Mouse (Mus musculus) CH12.LX (cell line): ENCODE measurements around the gene Trim44.

Experiments used
- CTCF ChIP-seq, 2 experiments: IDR thresholded peaks in 1 of 2; conservative IDR thresholded peaks in 1 of 2; 2 replicates each; pipeline ENCODE4 v1.5.1; 2011 to 2012; ENCODE audit warnings: low read depth in 2 of 2, low read length in 2 of 2, improper control_type of control experiment in 1 of 2, inconsistent platforms in 1 of 2, mild to moderate bottlenecking in 1 of 2, moderate library complexity in 1 of 2
- EP300 ChIP-seq: IDR thresholded peaks from 2 replicates; pipeline ENCODE4 v1.6.1; 2011; ENCODE audit warnings: low read length, improper control_type of control experiment
- ETS1 ChIP-seq: conservative IDR thresholded peaks from 2 replicates; pipeline ENCODE4 v1.6.1; 2012; ENCODE audit warnings: low read depth, mild to moderate bottlenecking, inconsistent platforms, low read length, improper control_type of control experiment, moderate library complexity
- KAT2A ChIP-seq: IDR thresholded peaks from 2 replicates; pipeline ENCODE4 v1.6.1; 2012; ENCODE audit warnings: low read length, improper control_type of control experiment, inconsistent platforms; ENCODE audit not compliant: insufficient replicate concordance
- MEF2A ChIP-seq: IDR thresholded peaks from 2 replicates; pipeline ENCODE4 v1.6.1; 2014; ENCODE audit warnings: low read depth, mild to moderate bottlenecking, inconsistent platforms, low read length, improper control_type of control experiment, borderline replicate concordance
- POLR2AphosphoS2 ChIP-seq: IDR thresholded peaks from 2 replicates; pipeline ENCODE4 v1.6.1; 2011; ENCODE audit warnings: low read depth, low read length, improper control_type of control experiment
- TBP ChIP-seq: conservative IDR thresholded peaks from 2 replicates; pipeline ENCODE4 v1.6.1; 2011; ENCODE audit warnings: low read depth, low read length, improper control_type of control experiment

- no peak for TF ChIP-seq CTCF (conservative IDR thresholded peaks at IDR 0.05 in 1 of 2, IDR thresholded peaks at IDR 0.05 in 1 of 2; ENCODE audit: low read depth in 2 of 2, low read length in 2 of 2)
- TF ChIP-seq MEF2A = no peak
- no peak for TF ChIP-seq POLR2AphosphoS2
- no peak for TF ChIP-seq EP300
- no peak for TF ChIP-seq TBP
- no peak for TF ChIP-seq KAT2A
- no peak for TF ChIP-seq ETS1
These were observed 149.5 kb downstream of the Trim44 start for GRCm38 (mm10) chr2:102257964-102258605.
